Mouse (Mus musculus) liver, postnatal 0 days (tissue): ENCODE measurements at regions not wholly inside any gene's neighbourhood (a gene's known extent, or its start where the extent isn't known, plus 50 kb on each side); places are given as distances from the start of the nearest gene placed in this dataset.

Experiments used
- CTCF ChIP-seq: sonication (generic); IDR thresholded peaks from 2 replicates; pipeline ENCODE4 v1.5.1; 2016; ENCODE audit warnings: antibody characterized with exemption, low read depth
- EP300 ChIP-seq: IDR thresholded peaks from 2 replicates; pipeline ENCODE4 v1.6.1; 2016; ENCODE audit warnings: antibody characterized with exemption, low read depth, mild to moderate bottlenecking

- TF ChIP-seq CTCF (no peak), EP300 (no peak)
Measured at GRCm38 (mm10) chr11:90117664-90118295, 69.7 kb upstream of the Gm45716 start.
